Mouse (Mus musculus): ENCODE data around the gene Dlgap1.

GRCm38 (mm10) chr17:70369124-70369523 is 400.3 kb downstream of the Dlgap1 start:
- no peak for TF ChIP-seq CTCF (IDR thresholded peaks at IDR 0.05; ENCODE audit: borderline replicate concordance, insufficient read depth, low read length)
- no peak for TF ChIP-seq POLR2A (IDR thresholded peaks at IDR 0.05; ENCODE audit: low read depth, low read length)

Data from embryonic fibroblast, embryonic 13.5 days (primary cell).